ENCODE assay signal across 16 mouse cellular contexts in the genomic region with DNA sequence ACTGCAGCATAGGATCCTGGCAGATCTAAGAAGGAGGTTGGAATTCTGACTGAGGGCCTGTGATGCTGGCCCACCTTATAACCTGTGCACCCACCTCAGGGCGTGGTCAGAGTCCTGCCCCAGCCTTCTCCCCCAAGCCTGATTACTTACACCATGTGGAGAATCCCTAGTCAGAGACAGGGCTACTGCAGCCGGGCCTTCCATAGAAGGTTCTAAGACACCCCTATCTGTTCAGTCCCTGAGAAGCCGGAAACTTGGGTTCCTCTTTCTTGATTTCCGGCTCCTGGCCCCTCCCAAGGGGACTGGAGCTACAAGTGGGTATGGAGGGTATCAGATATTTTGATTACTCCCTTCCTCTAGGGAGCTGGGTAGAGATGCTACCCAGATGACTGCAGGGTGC. TPM values are rescaled to one million over a fixed set of nuclear protein-coding genes. Genes with fewer than 3 reads are reported as not detected.
DNase-seq lines count a peak whose midpoint lies in the region; ATAC-seq lines count a peak whose summit lies in the region.
"Had no signal": no experiment of that assay in that cellular context is flagged by ENCODE, and none has a peak within 500 bp of the region (broad histone marks: within the 10 kb centered on the region; RNA-seq: fewer than 3 reads in every experiment).

No protein-coding gene starts in this region.

- 0 out of 2 replicates have a peak overlapping the region, but pooled peaks have one; percentile 3 for H3K4me2 ChIP-seq in embryonic facial prominence, embryonic 12.5 days (replicated peaks)
- no peak overlapping the region for H3K4me2 ChIP-seq in midbrain, embryonic 13.5 days (replicated peaks)
- no peak overlapping the region for H3K4me2 ChIP-seq in midbrain, embryonic 14.5 days (ENCODE audit: low read length)

- 88% methylated on average over 4 of the region's 4 CpGs for WGBS in embryonic facial prominence, embryonic 12.5 days
- WGBS in embryonic facial prominence, embryonic 10.5 days = 89% methylated on average over 4 of the region's 4 CpGs
- 91% methylated on average over 4 of the region's 4 CpGs for WGBS in midbrain, embryonic 13.5 days
- 95% methylated on average over 4 of the region's 4 CpGs for WGBS in midbrain, embryonic 14.5 days

- DNase-seq in embryonic facial prominence, embryonic 10.5 days (ENCODE audit: low spot score) = no peak
- DNase-seq in midbrain, embryonic 14.5 days = no peak
- no peak for DNase-seq in adrenal gland, adult (ENCODE audit: inconsistent age in 2 of 2, low spot score in 1 of 2)
- DNase-seq: kidney, adult 18-20 months had no signal

- peaks cover 14% of the 10 kb centered on the region for H3K4me1 ChIP-seq in embryonic facial prominence, embryonic 12.5 days
- peaks cover 32% of the 10 kb centered on the region for H3K4me1 ChIP-seq in embryonic facial prominence, embryonic 10.5 days
- peaks cover 26% of the 10 kb centered on the region for H3K4me1 ChIP-seq in midbrain, embryonic 13.5 days (replicated peaks)
- H3K4me1 ChIP-seq in midbrain, embryonic 14.5 days (ENCODE audit: control insufficient read depth, insufficient read depth, low read length) = peaks cover 12% of the 10 kb centered on the region

- H3K27ac ChIP-seq in embryonic facial prominence, embryonic 12.5 days = no peak overlapping the region
- H3K27ac ChIP-seq in embryonic facial prominence, embryonic 10.5 days (replicated peaks) = no peak overlapping the region
- H3K27ac ChIP-seq in midbrain, embryonic 13.5 days = no peak overlapping the region
- no peak overlapping the region for H3K27ac ChIP-seq in midbrain, embryonic 14.5 days (replicated peaks; ENCODE audit: low read depth, low read length)
- H3K27ac ChIP-seq: lung, embryonic 15.5 days had no signal

- no peaks in the 10 kb centered on the region for H3K27me3 ChIP-seq in embryonic facial prominence, embryonic 12.5 days
- H3K27me3 ChIP-seq in embryonic facial prominence, embryonic 10.5 days (replicated peaks; ENCODE audit: low read depth, poor library complexity, severe bottlenecking) = peaks cover 22% of the 10 kb centered on the region
- peaks cover 7% of the 10 kb centered on the region; the same call in 1 of the 2 replicates for H3K27me3 ChIP-seq in midbrain, embryonic 13.5 days
- no peaks in the 10 kb centered on the region for H3K27me3 ChIP-seq in midbrain, embryonic 14.5 days (ENCODE audit: control insufficient read depth, insufficient read depth, low read length)
- H3K27me3 ChIP-seq: lung, embryonic 15.5 days had no signal

- H3K36me3 ChIP-seq in embryonic facial prominence, embryonic 12.5 days = peaks cover 38% of the 10 kb centered on the region
- peaks cover 49% of the 10 kb centered on the region for H3K36me3 ChIP-seq in embryonic facial prominence, embryonic 10.5 days (replicated peaks)
- H3K36me3 ChIP-seq in midbrain, embryonic 13.5 days = peaks cover 28% of the 10 kb centered on the region
- H3K36me3 ChIP-seq in midbrain, embryonic 14.5 days (ENCODE audit: control insufficient read depth, insufficient read depth, low read length) = peaks cover 33% of the 10 kb centered on the region

- H3K9ac ChIP-seq in embryonic facial prominence, embryonic 12.5 days = peak overlapping the region; percentile 7; the same call in 1 of the 2 replicates
- 0 out of 2 replicates have a peak overlapping the region, but pooled peaks have one; percentile 14 for H3K9ac ChIP-seq in midbrain, embryonic 13.5 days (replicated peaks)
- no peak overlapping the region for H3K9ac ChIP-seq in midbrain, embryonic 14.5 days (replicated peaks; ENCODE audit: low read length)
- H3K9ac ChIP-seq: lung, embryonic 15.5 days had no signal

- no peaks in the 10 kb centered on the region for H3K9me3 ChIP-seq in embryonic facial prominence, embryonic 12.5 days
- H3K9me3 ChIP-seq in embryonic facial prominence, embryonic 10.5 days = no peaks in the 10 kb centered on the region
- H3K9me3 ChIP-seq in midbrain, embryonic 13.5 days = no peaks in the 10 kb centered on the region
- H3K9me3 ChIP-seq in midbrain, embryonic 14.5 days (ENCODE audit: control insufficient read depth, low read length) = no peaks in the 10 kb centered on the region
- H3K9me3 ChIP-seq: lung, embryonic 15.5 days had no signal

- no peak for ATAC-seq in embryonic facial prominence, embryonic 12.5 days (ENCODE audit: insufficient number of reproducible peaks, insufficient read depth, low FRiP score, low TSS enrichment)
- ATAC-seq in midbrain, embryonic 13.5 days = no peak
- no peak for ATAC-seq in midbrain, embryonic 14.5 days (ENCODE audit: low FRiP score, low TSS enrichment)
- ATAC-seq in hematopoietic stem cell, adult 5-6 weeks (replicated peaks in 1 of 2; ENCODE audit: insufficient read depth in 1 of 2, low FRiP score in 2 of 2, low TSS enrichment in 1 of 2, low read depth in 1 of 2, poor library complexity in 2 of 2, severe bottlenecking in 2 of 2) = peak; percentile 46 to 47
- peak; percentile 18; the same call in 1 of the 2 replicates for ATAC-seq in neutrophil, adult 5-6 weeks (ENCODE audit: extremely low read depth, insufficient number of reproducible peaks, low FRiP score, poor library complexity, severe bottlenecking)
- ATAC-seq in cerebellum, adult (ENCODE audit: insufficient number of reproducible peaks, low FRiP score, low TSS enrichment) = no peak
- ATAC-seq: forebrain, embryonic 16.5 days had no signal

- no peak overlapping the region for H3K4me3 ChIP-seq in embryonic facial prominence, embryonic 12.5 days
- no peak overlapping the region for H3K4me3 ChIP-seq in embryonic facial prominence, embryonic 10.5 days
- H3K4me3 ChIP-seq in midbrain, embryonic 13.5 days (replicated peaks) = no peak overlapping the region
- no peak overlapping the region for H3K4me3 ChIP-seq in midbrain, embryonic 14.5 days (replicated peaks; ENCODE audit: low read depth, low read length)
- H3K4me3 ChIP-seq: lung, embryonic 15.5 days; myocyte had no signal

RNA-seq across cellular contexts. Expression of a gene that starts 2.2 kb away (rescaled TPM):
- 74.9 and 81.9 TPM in 2 replicates for polyA plus RNA-seq in embryonic facial prominence, embryonic 12.5 days (2016; fragmentation: Nextera tagmentation; extraction: Ambion mirVana)
- polyA plus RNA-seq in embryonic facial prominence, embryonic 10.5 days (2016; fragmentation: Nextera tagmentation; extraction: Ambion mirVana) = 85.2 and 89.9 TPM in 2 replicates
- polyA plus RNA-seq in midbrain, embryonic 13.5 days (2015; fragmentation: Nextera tagmentation; extraction: Ambion mirVana) = 38.9 and 40.4 TPM in 2 replicates
- polyA plus RNA-seq in midbrain, embryonic 14.5 days (2014; fragmentation: Nextera tagmentation; extraction: Ambion mirVana) = 57.0 and 72.9 TPM in 2 replicates
- 89.7 and 90.4 TPM in 2 replicates for total RNA-seq in hematopoietic stem cell, adult 5-6 weeks (2017)
- total RNA-seq in neutrophil, adult 5-6 weeks (2017) = 175 and 197 TPM in 2 replicates

RNA-seq across cellular contexts. Expression of a gene that starts 6.7 kb away (rescaled TPM):
- not detected in 2 replicates for polyA plus RNA-seq in embryonic facial prominence, embryonic 12.5 days (2016; fragmentation: Nextera tagmentation; extraction: Ambion mirVana)
- polyA plus RNA-seq in embryonic facial prominence, embryonic 10.5 days (2016; fragmentation: Nextera tagmentation; extraction: Ambion mirVana) = not detected in 2 replicates
- not detected in 2 replicates for polyA plus RNA-seq in midbrain, embryonic 13.5 days (2015; fragmentation: Nextera tagmentation; extraction: Ambion mirVana)
- polyA plus RNA-seq in midbrain, embryonic 14.5 days (2014; fragmentation: Nextera tagmentation; extraction: Ambion mirVana) = not detected in 2 replicates
- total RNA-seq in hematopoietic stem cell, adult 5-6 weeks (2017) = not detected in 2 replicates
- total RNA-seq in neutrophil, adult 5-6 weeks (2017) = not detected in 2 replicates
- total RNA-seq: layer of hippocampus, postnatal 10 days had no signal
- polyA plus RNA-seq: brain, embryonic 14.5 days; embryonic facial prominence, embryonic 11.5 days; forebrain, embryonic 16.5 days; heart, embryonic 14.5 days; lung, embryonic 15.5 days; myocyte had no signal

RNA-seq across cellular contexts. Expression of a gene that starts 11.5 kb away (rescaled TPM):
- 29.5 and 31.0 TPM in 2 replicates for polyA plus RNA-seq in embryonic facial prominence, embryonic 12.5 days (2016; fragmentation: Nextera tagmentation; extraction: Ambion mirVana)
- polyA plus RNA-seq in embryonic facial prominence, embryonic 10.5 days (2016; fragmentation: Nextera tagmentation; extraction: Ambion mirVana) = 18.3 and 18.8 TPM in 2 replicates
- polyA plus RNA-seq in midbrain, embryonic 13.5 days (2015; fragmentation: Nextera tagmentation; extraction: Ambion mirVana) = 35.7 and 36.9 TPM in 2 replicates
- polyA plus RNA-seq in midbrain, embryonic 14.5 days (2014; fragmentation: Nextera tagmentation; extraction: Ambion mirVana) = 37.4 and 44.9 TPM in 2 replicates
- 9.1 and 22.7 TPM in 2 replicates for total RNA-seq in hematopoietic stem cell, adult 5-6 weeks (2017)
- total RNA-seq in neutrophil, adult 5-6 weeks (2017) = 18.4 and 24.7 TPM in 2 replicates

RNA-seq across cellular contexts. Expression of a gene that starts 20.1 kb away (rescaled TPM):
- 38.5 and 43.7 TPM in 2 replicates for polyA plus RNA-seq in embryonic facial prominence, embryonic 12.5 days (2016; fragmentation: Nextera tagmentation; extraction: Ambion mirVana)
- 21.8 and 25.2 TPM in 2 replicates for polyA plus RNA-seq in embryonic facial prominence, embryonic 10.5 days (2016; fragmentation: Nextera tagmentation; extraction: Ambion mirVana)
- 13.7 and 14.2 TPM in 2 replicates for polyA plus RNA-seq in midbrain, embryonic 13.5 days (2015; fragmentation: Nextera tagmentation; extraction: Ambion mirVana)
- polyA plus RNA-seq in midbrain, embryonic 14.5 days (2014; fragmentation: Nextera tagmentation; extraction: Ambion mirVana) = 10.6 and 16.3 TPM in 2 replicates
- total RNA-seq in hematopoietic stem cell, adult 5-6 weeks (2017) = 0.25 TPM in 1 of 2 replicates, not detected in the other
- not detected in 2 replicates for total RNA-seq in neutrophil, adult 5-6 weeks (2017)

RNA-seq across cellular contexts. Expression of a gene that starts 23.2 kb away (rescaled TPM):
- 5.2 and 5.6 TPM in 2 replicates for polyA plus RNA-seq in embryonic facial prominence, embryonic 12.5 days (2016; fragmentation: Nextera tagmentation; extraction: Ambion mirVana)
- 2.6 and 3.1 TPM in 2 replicates for polyA plus RNA-seq in embryonic facial prominence, embryonic 10.5 days (2016; fragmentation: Nextera tagmentation; extraction: Ambion mirVana)
- polyA plus RNA-seq in midbrain, embryonic 13.5 days (2015; fragmentation: Nextera tagmentation; extraction: Ambion mirVana) = 82.3 and 83.9 TPM in 2 replicates
- 105 and 110 TPM in 2 replicates for polyA plus RNA-seq in midbrain, embryonic 14.5 days (2014; fragmentation: Nextera tagmentation; extraction: Ambion mirVana)
- 0.75 TPM in 1 of 2 replicates, not detected in the other for total RNA-seq in hematopoietic stem cell, adult 5-6 weeks (2017)
- 0.49 and 0.81 TPM in 2 replicates for total RNA-seq in neutrophil, adult 5-6 weeks (2017)
- polyA plus RNA-seq: myocyte had no signal

Comparison
In these comparisons a context has a peak if more than half of its experiments do, and no peak if none do; other contexts are left out.
1. ATAC-seq: peak in hematopoietic stem cell, adult 5-6 weeks (2 of 2) and neutrophil, adult 5-6 weeks (single experiment); none in embryonic facial prominence, embryonic 12.5 days (single experiment), midbrain, embryonic 13.5 days (single experiment), midbrain, embryonic 14.5 days (single experiment) and cerebellum, adult (single experiment).